ENCODE assay signal across 14 mouse cellular contexts in the genomic region with DNA sequence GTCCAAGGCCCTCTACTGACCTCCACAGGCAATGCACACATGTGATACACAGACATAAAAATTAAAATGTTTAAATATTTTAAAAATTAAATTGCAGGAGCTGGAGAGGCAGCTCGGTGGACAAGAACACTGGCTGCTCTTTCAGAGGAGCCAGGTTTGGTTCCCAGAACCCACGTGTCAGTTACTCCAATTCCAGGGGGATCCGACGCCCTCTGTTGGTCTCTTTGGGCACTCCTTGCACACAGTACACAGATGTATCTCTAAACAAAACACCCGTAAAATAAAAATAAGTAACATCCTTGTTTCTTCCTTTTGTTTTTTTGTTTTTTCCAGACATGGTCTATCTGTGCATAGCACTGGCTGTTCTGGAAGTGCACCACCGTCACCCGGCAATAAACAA. TPM values are rescaled to one million over a fixed set of nuclear protein-coding genes. Genes with fewer than 3 reads are reported as not detected.
DNase-seq lines count a peak whose midpoint lies in the region; ATAC-seq and TF ChIP-seq lines count a peak whose summit lies in the region.
"Had no signal": no experiment of that assay in that cellular context is flagged by ENCODE, and none has a peak within 500 bp of the region (broad histone marks: within the 10 kb centered on the region; RNA-seq: fewer than 3 reads in every experiment).

No protein-coding gene starts in this region.

- no peak for DNase-seq in hindbrain, postnatal 0 days (ENCODE audit: low spot score)
- DNase-seq in 416B (ENCODE audit: low read depth), result peak; percentile 37
- DNase-seq in induced T-regulatory cell, adult 2 months (ENCODE audit: low read depth), result peak; percentile 45
- no peak for DNase-seq in right cerebral cortex, postnatal 4 days

- no peak overlapping the region for H3K9ac ChIP-seq in hindbrain, postnatal 0 days (replicated peaks; ENCODE audit: low read length)
- no peak overlapping the region for H3K9ac ChIP-seq in hindbrain, embryonic 13.5 days
- no peak overlapping the region for H3K9ac ChIP-seq in heart, embryonic 12.5 days
- H3K9ac ChIP-seq: embryonic facial prominence, embryonic 15.5 days; limb, embryonic 15.5 days; neural tube, embryonic 15.5 days had no signal

- no peaks in the 10 kb centered on the region for H3K9me3 ChIP-seq in hindbrain, postnatal 0 days (ENCODE audit: low read length)
- H3K9me3 ChIP-seq in hindbrain, embryonic 13.5 days, result no peaks in the 10 kb centered on the region
- H3K9me3 ChIP-seq in E14TG2a.4 (ENCODE audit: low read length), result peaks cover 15% of the 10 kb centered on the region
- H3K9me3 ChIP-seq in heart, embryonic 12.5 days (replicated peaks), result no peaks in the 10 kb centered on the region
- H3K9me3 ChIP-seq: embryonic facial prominence, embryonic 15.5 days; heart, embryonic 10.5 days; limb, embryonic 15.5 days; midbrain, embryonic 10.5 days; neural tube, embryonic 15.5 days had no signal

- 0 out of 2 replicates have a peak, but pooled peaks have one; percentile 41 for ATAC-seq in hindbrain, postnatal 0 days
- no peak for ATAC-seq in hindbrain, embryonic 13.5 days (ENCODE audit: low FRiP score)
- no peak for ATAC-seq in heart, embryonic 12.5 days (ENCODE audit: insufficient number of reproducible peaks, low FRiP score)

- 81% methylated on average over 7 of the region's 7 CpGs for WGBS in hindbrain, postnatal 0 days
- 82% methylated on average over 7 of the region's 7 CpGs for WGBS in hindbrain, embryonic 13.5 days
- whole genome bisulfite sequencing in heart, embryonic 12.5 days, result 76% methylated on average over 7 of the region's 7 CpGs

- no peak overlapping the region for H3K27ac ChIP-seq in hindbrain, postnatal 0 days
- H3K27ac ChIP-seq in hindbrain, embryonic 13.5 days, result no peak overlapping the region
- H3K27ac ChIP-seq in heart, embryonic 12.5 days (ENCODE audit: poor library complexity, severe bottlenecking), result no peak overlapping the region
- H3K27ac ChIP-seq: embryonic facial prominence, embryonic 15.5 days; hindbrain, embryonic 10.5 days; limb, embryonic 15.5 days; midbrain, embryonic 10.5 days; neural tube, embryonic 15.5 days had no signal

- peak; percentile 18; the same call in 1 of the 2 replicates for TF ChIP-seq CTCF in hindbrain, postnatal 0 days (IDR thresholded peaks at IDR 0.05; ENCODE audit: low read depth)
- peak; percentile 51 for TF ChIP-seq CTCF in E14TG2a.4 (conservative IDR thresholded peaks at IDR 0.05; ENCODE audit: low read length)

- H3K27me3 ChIP-seq in hindbrain, postnatal 0 days (ENCODE audit: insufficient read depth, low read length), result no peaks in the 10 kb centered on the region
- no peaks in the 10 kb centered on the region for H3K27me3 ChIP-seq in hindbrain, embryonic 13.5 days
- H3K27me3 ChIP-seq in E14TG2a.4 (ENCODE audit: insufficient read depth, low read length), result no peaks in the 10 kb centered on the region
- H3K27me3 ChIP-seq in heart, embryonic 12.5 days (replicated peaks), result no peaks in the 10 kb centered on the region
- H3K27me3 ChIP-seq: embryonic facial prominence, embryonic 15.5 days; limb, embryonic 15.5 days; neural tube, embryonic 15.5 days had no signal

- no peaks in the 10 kb centered on the region for H3K36me3 ChIP-seq in hindbrain, postnatal 0 days (ENCODE audit: insufficient read depth, low read length)
- H3K36me3 ChIP-seq in hindbrain, embryonic 13.5 days, result no peaks in the 10 kb centered on the region
- H3K36me3 ChIP-seq in E14TG2a.4 (ENCODE audit: insufficient read depth, low read length), result no peaks in the 10 kb centered on the region
- no peaks in the 10 kb centered on the region for H3K36me3 ChIP-seq in heart, embryonic 12.5 days
- H3K36me3 ChIP-seq: embryonic facial prominence, embryonic 15.5 days; heart, embryonic 10.5 days; hindbrain, embryonic 10.5 days; limb, embryonic 15.5 days; midbrain, embryonic 10.5 days; neural tube, embryonic 15.5 days had no signal

- no peak overlapping the region for H3K4me2 ChIP-seq in hindbrain, postnatal 0 days (ENCODE audit: low read depth, low read length)
- H3K4me2 ChIP-seq in hindbrain, embryonic 13.5 days, result no peak overlapping the region
- no peak overlapping the region for H3K4me2 ChIP-seq in heart, embryonic 12.5 days
- H3K4me2 ChIP-seq: embryonic facial prominence, embryonic 15.5 days; limb, embryonic 15.5 days; neural tube, embryonic 15.5 days had no signal

- no peak overlapping the region for H3K4me3 ChIP-seq in hindbrain, postnatal 0 days (ENCODE audit: low read length)
- no peak overlapping the region for H3K4me3 ChIP-seq in hindbrain, embryonic 13.5 days
- H3K4me3 ChIP-seq in E14TG2a.4 (replicated peaks; ENCODE audit: low read length), result no peak overlapping the region
- H3K4me3 ChIP-seq in heart, embryonic 12.5 days, result no peak overlapping the region
- H3K4me3 ChIP-seq: embryonic facial prominence, embryonic 15.5 days; heart, embryonic 10.5 days; hindbrain, embryonic 10.5 days; limb, embryonic 15.5 days; midbrain, embryonic 10.5 days; myocyte; neural tube, embryonic 15.5 days had no signal

- no peaks in the 10 kb centered on the region for H3K4me1 ChIP-seq in hindbrain, postnatal 0 days (ENCODE audit: insufficient read depth, low read length)
- no peaks in the 10 kb centered on the region for H3K4me1 ChIP-seq in hindbrain, embryonic 13.5 days (replicated peaks)
- H3K4me1 ChIP-seq in E14TG2a.4 (replicated peaks; ENCODE audit: low read depth, low read length), result peaks cover 46% of the 10 kb centered on the region
- peaks cover 22% of the 10 kb centered on the region for H3K4me1 ChIP-seq in heart, embryonic 12.5 days (replicated peaks)
- H3K4me1 ChIP-seq: embryonic facial prominence, embryonic 15.5 days; hindbrain, embryonic 10.5 days; limb, embryonic 15.5 days; midbrain, embryonic 10.5 days; neural tube, embryonic 15.5 days had no signal

RNA-seq across cellular contexts. Expression of a gene that starts 10.7 kb away (rescaled TPM):
- total RNA-seq in hindbrain, postnatal 0 days (2014; rRNA removed), result 15.6 and 21.3 TPM in 2 replicates
- 18.5 and 19.6 TPM in 2 replicates for polyA plus RNA-seq in hindbrain, postnatal 0 days (2015; fragmentation: Nextera tagmentation; extraction: Ambion mirVana)
- polyA plus RNA-seq in hindbrain, embryonic 13.5 days (2015; fragmentation: Nextera tagmentation; extraction: Ambion mirVana), result 27.3 and 27.5 TPM in 2 replicates
- 11.8 and 12.6 TPM in 2 replicates for polyA plus RNA-seq in heart, embryonic 12.5 days (2016; fragmentation: Nextera tagmentation; extraction: Ambion mirVana)

Comparison
In these comparisons a context has a peak if more than half of its experiments do, and no peak if none do; other contexts are left out.
1. DNase-seq: peak in 416B (single experiment) and induced T-regulatory cell, adult 2 months (single experiment); none in hindbrain, postnatal 0 days (single experiment) and right cerebral cortex, postnatal 4 days (single experiment).